Mouse (Mus musculus) hindbrain, embryonic 16.5 days (tissue): ENCODE data around the gene Atg7. TPM values are rescaled to one million over a fixed set of nuclear protein-coding genes. Genes with fewer than 3 reads are reported as not detected.
A peak's percentile ranks its signal among the peaks of the same experiment; 100 is the strongest.

Experiments used
- ATAC-seq: fragments of 200-750 bp; cut with Nextera tagmentation; 2 replicates; pipeline ENCODE4 v1.8.0; 2017; ENCODE audit warnings: moderate TSS enrichment, moderate library complexity
- H3K27ac ChIP-seq: fragments of 300-500 bp; sonication (generic); 2 replicates; pipeline ENCODE4 v1.5.1; 2014; ENCODE audit warnings: low read depth, mild to moderate bottlenecking, control low read depth, low read length, moderate library complexity
- H3K27me3 ChIP-seq: fragments of 300-500 bp; sonication (generic); replicated peaks from 2 replicates; pipeline ENCODE4 v1.6.1; 2014; ENCODE audit warnings: low read length; ENCODE audit not compliant: control insufficient read depth, insufficient read depth
- H3K36me3 ChIP-seq: fragments of 300-500 bp; sonication (generic); 2 replicates; pipeline ENCODE4 v1.6.1; 2014; ENCODE audit warnings: mild to moderate bottlenecking, low read length, moderate library complexity, mixed read lengths; ENCODE audit not compliant: control insufficient read depth, insufficient read depth
- H3K4me1 ChIP-seq: fragments of 300-500 bp; sonication (generic); 2 replicates; pipeline ENCODE4 v1.6.1; 2014; ENCODE audit warnings: low read depth, low read length; ENCODE audit not compliant: control insufficient read depth, insufficient read depth
- H3K4me2 ChIP-seq: fragments of 300-500 bp; sonication (generic); 2 replicates; pipeline ENCODE4 v1.6.1; 2014; ENCODE audit warnings: mild to moderate bottlenecking, low read length, control low read depth, moderate library complexity
- H3K4me3 ChIP-seq: fragments of 300-500 bp; sonication (generic); 2 replicates; pipeline ENCODE4 v1.5.1; 2014; ENCODE audit warnings: mild to moderate bottlenecking, low read length, control low read depth, moderate library complexity
- H3K9ac ChIP-seq: fragments of 300-500 bp; sonication (generic); 2 replicates; pipeline ENCODE4 v1.6.1; 2014; ENCODE audit warnings: low read depth, mild to moderate bottlenecking, control low read depth, low read length, moderate library complexity
- H3K9me3 ChIP-seq: fragments of 300-500 bp; sonication (generic); 2 replicates; pipeline ENCODE4 v1.6.1; 2014; ENCODE audit warnings: mild to moderate bottlenecking, low read length, moderate library complexity; ENCODE audit not compliant: control insufficient read depth
- WGBS: fragments of 180-500 bp; shearing (Covaris S2); extraction: QIAGEN DNeasy Blood & Tissue Kit; methylation state at CpG from one replicate; pipeline ENCODE4 v1.1.7; 2014; 5-methylcytosine and 5-hydroxymethylcytosine counted together
- polyA plus RNA-seq: library from polyadenylated mRNA; unstranded; fragments of >200 nt; fragmentation: Nextera tagmentation; extraction: Ambion mirVana; gene quantifications from 2 replicates; pipeline ENCODE4 v1.2.1, GENCODE M21; 2015

Gene Atg7
- polyA plus RNA-seq, 1 experiment from 2014 or later, result 18.0 TPM

GRCm38 (mm10) chr6:114812779-114813178 is 169.9 kb downstream of the Atg7 start:
- no peaks in the 10 kb centered on the region for H3K4me1 ChIP-seq
- no peak overlapping the region for H3K4me3 ChIP-seq
- H3K36me3 ChIP-seq, result no peaks in the 10 kb centered on the region
- no peak overlapping the region for H3K27ac ChIP-seq
- no peak for ATAC-seq
- H3K9me3 ChIP-seq, result no peaks in the 10 kb centered on the region
- H3K9ac ChIP-seq, result no peak overlapping the region
- H3K4me2 ChIP-seq, result no peak overlapping the region
- WGBS, result 82% methylated on average over 4 of the region's 4 CpGs
- H3K27me3 ChIP-seq, result no peaks in the 10 kb centered on the region

DNA sequence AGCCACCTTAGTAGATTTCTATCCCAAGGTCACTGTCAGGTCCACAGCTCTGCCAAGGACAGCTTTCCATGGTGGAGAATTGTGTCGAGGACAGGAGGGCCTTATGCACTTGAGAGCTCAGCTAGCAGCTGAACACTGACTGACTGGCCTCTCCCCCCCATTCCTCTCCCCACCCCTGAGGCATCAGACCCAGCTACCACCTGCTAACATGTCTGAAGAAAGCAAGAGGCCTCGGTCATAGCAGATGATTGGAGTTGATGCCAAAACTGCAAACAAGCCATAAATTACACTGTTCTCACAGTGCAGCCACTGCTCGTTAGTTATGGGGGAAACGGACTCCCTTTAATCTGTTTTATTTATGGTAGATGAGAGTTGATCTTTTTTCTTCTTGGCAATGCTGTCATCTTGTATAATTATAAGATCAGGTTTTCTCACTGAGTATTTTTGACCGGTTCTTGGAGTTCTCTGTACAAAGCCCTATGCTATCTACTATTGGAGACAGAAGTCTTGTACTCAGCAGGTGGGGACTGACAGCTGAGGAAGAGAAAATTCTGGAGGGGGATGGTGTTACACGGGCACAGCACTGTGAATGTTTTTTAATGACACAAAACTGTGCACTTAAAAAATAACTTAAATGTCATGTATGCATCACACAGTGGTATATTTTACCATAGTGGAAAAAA is 171.4 kb downstream of the Atg7 start:
- no peak overlapping the region for H3K27ac ChIP-seq
- no peak overlapping the region for H3K4me3 ChIP-seq
- H3K27me3 ChIP-seq, result no peaks in the 10 kb centered on the region
- H3K4me1 ChIP-seq, result no peaks in the 10 kb centered on the region
- no peak for ATAC-seq
- no peak overlapping the region for H3K9ac ChIP-seq
- no peak overlapping the region for H3K4me2 ChIP-seq
- 57% methylated on average over 6 of the region's 6 CpGs for WGBS
- H3K36me3 ChIP-seq, result no peaks in the 10 kb centered on the region
- no peaks in the 10 kb centered on the region for H3K9me3 ChIP-seq

GRCm38 (mm10) chr6:114814882-114815650 is 172.2 kb downstream of the Atg7 start:
- Histone ChIP-seq H3K27me3 (no peaks in the 10 kb centered on the region), H3K4me2 (no peak overlapping the region), H3K9me3 (no peaks in the 10 kb centered on the region), H3K36me3 (no peaks in the 10 kb centered on the region), H3K4me3 (no peak overlapping the region), H3K4me1 (no peaks in the 10 kb centered on the region), H3K27ac (no peak overlapping the region), H3K9ac (no peak overlapping the region)
- ATAC-seq, result no peak
- WGBS, result 96% methylated on average over 5 of the region's 5 CpGs

- no peak overlapping the region for H3K4me3 ChIP-seq
- H3K9me3 ChIP-seq, result no peaks in the 10 kb centered on the region
- H3K27me3 ChIP-seq, result no peaks in the 10 kb centered on the region
- H3K9ac ChIP-seq, result no peak overlapping the region
- ATAC-seq, result no peak
- no peaks in the 10 kb centered on the region for H3K36me3 ChIP-seq
- no peaks in the 10 kb centered on the region for H3K4me1 ChIP-seq
- no peak overlapping the region for H3K27ac ChIP-seq
- H3K4me2 ChIP-seq, result no peak overlapping the region
- WGBS, result 45% methylated on average over 11 of the region's 11 CpGs
Measured at GRCm38 (mm10) chr6:114817948-114818347, 175.1 kb downstream of the Atg7 start.

GRCm38 (mm10) chr6:114818471-114818870 is 175.6 kb downstream of the Atg7 start:
- H3K27ac ChIP-seq, result no peak overlapping the region
- H3K4me2 ChIP-seq, result no peak overlapping the region
- no peaks in the 10 kb centered on the region for H3K27me3 ChIP-seq
- no peak overlapping the region for H3K4me3 ChIP-seq
- no peak overlapping the region for H3K9ac ChIP-seq
- WGBS, result 72% methylated on average over 6 of the region's 6 CpGs
- H3K36me3 ChIP-seq, result no peaks in the 10 kb centered on the region
- H3K9me3 ChIP-seq, result no peaks in the 10 kb centered on the region
- ATAC-seq, result no peak
- H3K4me1 ChIP-seq, result no peaks in the 10 kb centered on the region

DNA sequence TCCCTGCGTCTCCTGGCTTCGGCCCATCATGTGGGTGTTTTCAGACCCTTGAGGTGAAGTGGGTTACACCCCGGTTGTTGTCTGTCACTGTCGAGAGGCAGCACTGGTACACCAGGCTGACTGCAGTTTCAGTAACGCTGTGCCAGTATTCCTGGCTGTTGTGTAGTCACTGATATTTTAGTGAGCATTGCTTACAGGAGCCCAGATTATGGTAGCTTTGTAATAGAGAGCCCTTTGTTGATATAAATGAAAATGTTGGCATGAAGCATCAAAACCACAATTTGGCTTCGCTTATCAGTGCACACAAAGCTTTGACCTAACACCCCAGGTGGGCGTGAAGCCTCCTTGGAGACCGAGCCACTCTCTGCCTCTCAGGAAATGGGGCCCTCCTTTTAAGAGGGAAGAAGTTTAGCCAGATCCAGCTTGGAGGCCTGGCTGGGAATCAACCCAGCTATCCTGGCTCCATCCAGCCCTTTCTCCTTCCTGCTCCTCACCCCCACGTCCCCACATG is 177.1 kb downstream of the Atg7 start:
- Histone ChIP-seq H3K4me3 (no peak overlapping the region), H3K9me3 (no peaks in the 10 kb centered on the region), H3K27me3 (no peaks in the 10 kb centered on the region), H3K9ac (no peak overlapping the region), H3K36me3 (no peaks in the 10 kb centered on the region), H3K4me2 (no peak overlapping the region), H3K4me1 (no peaks in the 10 kb centered on the region), H3K27ac (peak overlapping the region; percentile 31; the same call in 1 of the 2 replicates)
- 57% methylated on average over 9 of the region's 9 CpGs for WGBS
- 0 out of 2 replicates have a peak, but pooled peaks have one; percentile 20 for ATAC-seq

DNA sequence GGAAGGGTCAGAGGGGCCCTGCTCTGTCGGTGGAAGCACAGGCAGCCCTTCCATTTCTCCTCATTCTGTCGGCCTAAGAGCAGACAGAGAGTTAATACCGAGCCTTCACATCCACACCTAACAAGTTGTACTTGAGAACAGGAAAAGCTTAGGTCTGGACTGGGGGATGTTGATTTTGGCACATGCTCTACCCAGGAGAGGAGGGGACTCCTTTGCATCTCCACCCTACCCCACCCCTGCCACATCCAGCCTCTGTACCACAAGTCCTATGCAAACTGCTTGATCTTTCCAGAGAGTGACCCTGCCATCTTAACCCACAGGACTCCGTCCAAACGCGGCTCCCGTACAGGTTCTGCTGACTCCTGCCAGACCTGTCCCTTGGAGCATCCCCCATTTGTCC is 178.7 kb downstream of the Atg7 start:
- H3K9me3 ChIP-seq, result no peaks in the 10 kb centered on the region
- H3K27ac ChIP-seq, result no peak overlapping the region
- H3K4me2 ChIP-seq, result no peak overlapping the region
- H3K4me3 ChIP-seq, result no peak overlapping the region
- no peak overlapping the region for H3K9ac ChIP-seq
- no peaks in the 10 kb centered on the region for H3K36me3 ChIP-seq
- WGBS, result 88% methylated on average over 7 of the region's 7 CpGs
- H3K27me3 ChIP-seq, result no peaks in the 10 kb centered on the region
- no peak for ATAC-seq
- H3K4me1 ChIP-seq, result no peaks in the 10 kb centered on the region

DNA sequence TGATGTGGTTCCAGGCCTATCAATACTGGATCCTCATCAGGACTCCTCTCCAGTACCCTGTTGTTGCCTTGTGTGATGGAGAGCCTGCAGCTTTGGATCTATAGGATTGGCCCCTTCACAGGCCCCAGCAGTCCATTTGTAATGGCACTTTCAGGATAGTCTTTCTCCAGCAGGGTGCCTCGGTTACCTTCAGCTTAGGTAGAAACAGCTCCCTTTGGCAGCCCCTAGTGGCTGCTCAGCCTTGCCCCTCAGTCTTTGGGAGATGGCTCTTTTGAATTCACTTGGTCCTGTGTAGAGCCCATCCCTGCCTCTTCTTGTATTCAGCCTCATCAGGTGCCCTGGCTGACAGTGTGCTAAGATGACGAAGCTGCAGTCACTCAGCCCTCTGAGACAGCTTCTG is 184.0 kb downstream of the Atg7 start:
- no peak overlapping the region for H3K9ac ChIP-seq
- H3K27me3 ChIP-seq, result no peaks in the 10 kb centered on the region
- WGBS, result 87% methylated on average over 2 of the region's 2 CpGs
- no peaks in the 10 kb centered on the region for H3K9me3 ChIP-seq
- H3K4me3 ChIP-seq, result no peak overlapping the region
- no peaks in the 10 kb centered on the region for H3K36me3 ChIP-seq
- no peaks in the 10 kb centered on the region for H3K4me1 ChIP-seq
- no peak overlapping the region for H3K27ac ChIP-seq
- H3K4me2 ChIP-seq, result no peak overlapping the region
- no peak for ATAC-seq

DNA sequence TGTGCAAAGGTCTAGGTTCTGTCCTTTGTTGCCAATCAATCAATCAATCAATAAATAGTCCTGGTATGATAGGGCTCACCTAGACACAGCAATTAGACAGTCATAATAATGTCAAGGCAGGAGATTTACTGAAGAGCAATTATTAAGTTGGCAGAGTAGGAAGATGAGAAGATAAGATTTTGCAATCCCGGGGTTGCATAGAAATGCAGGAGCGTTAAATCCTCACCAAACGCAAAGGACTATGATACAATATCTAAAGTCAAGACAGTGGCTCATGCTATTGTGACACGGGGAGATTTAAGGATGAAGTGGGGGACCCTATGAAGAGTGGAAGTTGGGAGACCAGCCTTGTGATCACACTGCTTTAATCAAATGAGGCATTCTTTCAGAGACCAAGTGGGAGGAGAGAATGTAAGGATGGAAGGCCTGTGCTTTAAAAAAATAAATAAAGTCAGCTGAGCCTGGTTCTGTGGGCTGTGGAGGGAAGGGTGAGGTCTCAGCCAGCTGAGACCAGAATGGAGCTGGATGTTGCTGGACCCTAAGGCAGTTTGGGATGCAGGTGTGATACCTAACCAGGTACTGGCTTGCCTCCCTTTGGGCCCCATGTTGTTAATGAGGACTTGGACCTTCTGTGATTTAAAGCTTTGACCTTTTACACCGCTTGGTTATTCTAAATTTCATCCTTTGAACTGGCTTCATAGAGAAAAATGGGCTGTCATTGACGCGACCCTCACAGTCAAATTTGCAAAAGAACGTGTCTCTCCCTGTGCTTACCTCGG is 187.0 kb downstream of the Atg7 start:
- whole genome bisulfite sequencing, result 90% methylated on average over 9 of the region's 9 CpGs
- no peaks in the 10 kb centered on the region for H3K27me3 ChIP-seq
- no peak overlapping the region for H3K9ac ChIP-seq
- H3K36me3 ChIP-seq, result no peaks in the 10 kb centered on the region
- no peaks in the 10 kb centered on the region for H3K9me3 ChIP-seq
- no peak overlapping the region for H3K27ac ChIP-seq
- H3K4me1 ChIP-seq, result peaks cover 14% of the 10 kb centered on the region
- H3K4me3 ChIP-seq, result no peak overlapping the region
- no peak overlapping the region for H3K4me2 ChIP-seq
- no peak for ATAC-seq
